Mouse (Mus musculus): ENCODE data around the gene Rftn1.

Gene Rftn1

GRCm38 (mm10) chr17:50201828-50202445, 11.5 kb upstream of the Rftn1 start:
- no peak for DNase-seq (ENCODE audit: low read depth)

DNA sequence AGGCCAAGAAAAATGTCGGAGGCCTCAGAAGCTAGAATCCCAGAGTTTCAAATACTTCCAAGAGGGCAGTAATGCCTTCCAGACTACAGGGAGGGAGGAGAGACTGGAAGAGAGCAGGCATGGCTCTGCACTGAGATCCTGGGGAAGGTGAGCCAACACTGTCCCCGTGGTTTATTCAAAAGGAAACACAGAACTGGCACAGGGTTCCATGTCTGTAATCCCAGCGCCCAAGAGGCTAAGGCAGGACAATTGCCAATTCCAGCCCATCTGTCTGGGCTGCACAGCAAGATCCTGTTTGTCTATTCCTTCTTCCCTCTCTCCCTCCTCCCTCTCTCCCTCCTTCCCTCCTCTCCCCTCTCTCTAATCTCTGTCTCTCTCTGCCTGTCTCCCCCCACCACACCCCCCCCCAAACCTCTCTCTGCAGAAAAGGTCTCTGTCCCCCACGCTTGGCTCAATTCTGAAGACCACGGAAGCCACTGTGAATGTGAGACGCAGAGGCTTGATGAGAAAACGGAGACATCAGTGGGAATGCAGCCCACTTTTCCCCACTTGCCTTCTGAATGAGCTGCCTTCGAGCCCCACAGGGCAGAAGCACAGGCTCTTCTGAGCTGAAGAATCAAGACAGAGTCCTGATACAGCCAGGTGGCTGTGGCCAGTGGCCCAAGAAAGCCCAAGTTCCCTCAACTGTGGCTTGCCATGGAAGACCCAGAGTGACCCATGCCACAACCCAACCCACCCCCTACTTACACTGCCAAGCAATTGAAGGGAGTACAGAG, 8.8 kb upstream of the Rftn1 start:
- DNase-seq (ENCODE audit: low read depth) = no peak

GRCm38 (mm10) chr17:50197572-50197971, 7.1 kb upstream of the Rftn1 start:
- no peak for DNase-seq (ENCODE audit: low read depth)

DNA sequence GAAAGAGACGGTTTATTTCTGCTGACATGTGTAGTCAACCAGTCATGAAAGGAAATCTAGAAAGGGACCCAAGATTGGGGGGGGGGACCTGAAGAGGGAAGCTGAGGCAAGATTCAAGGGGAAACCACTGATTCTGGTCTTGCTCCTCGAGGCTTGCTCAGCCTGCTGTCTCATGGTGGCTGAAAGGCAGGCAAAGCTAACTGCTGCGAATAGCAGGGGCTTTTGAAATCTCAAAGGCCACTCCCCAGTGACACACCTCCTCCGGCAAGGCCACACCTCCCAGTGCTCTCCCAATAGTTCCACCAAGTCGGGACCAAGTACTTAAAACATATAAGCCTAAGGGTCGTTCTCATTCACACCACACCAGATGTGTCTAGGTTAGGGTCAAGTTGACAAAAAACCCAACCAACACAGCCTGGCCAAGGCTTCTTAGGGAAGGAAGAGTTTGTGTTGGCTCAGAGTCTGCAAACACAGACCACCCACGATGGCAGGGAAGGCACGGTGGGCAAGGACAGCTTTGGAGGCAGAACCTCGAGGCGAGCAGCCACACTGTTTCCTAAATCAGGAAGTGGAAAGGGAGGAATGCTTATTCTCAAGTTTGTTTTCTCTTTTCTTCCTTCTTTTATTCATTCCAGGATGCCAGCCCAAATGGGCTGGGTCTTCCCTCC, 5.7 kb upstream of the Rftn1 start:
- DNase-seq (ENCODE audit: low read depth) = no peak

GRCm38 (mm10) chr17:50195399-50195798, 4.9 kb upstream of the Rftn1 start:
- no peak for DNase-seq (ENCODE audit: low read depth)

GRCm38 (mm10) chr17:50194541-50194940, 4.1 kb upstream of the Rftn1 start:
- no peak for DNase-seq (ENCODE audit: low read depth)

DNA sequence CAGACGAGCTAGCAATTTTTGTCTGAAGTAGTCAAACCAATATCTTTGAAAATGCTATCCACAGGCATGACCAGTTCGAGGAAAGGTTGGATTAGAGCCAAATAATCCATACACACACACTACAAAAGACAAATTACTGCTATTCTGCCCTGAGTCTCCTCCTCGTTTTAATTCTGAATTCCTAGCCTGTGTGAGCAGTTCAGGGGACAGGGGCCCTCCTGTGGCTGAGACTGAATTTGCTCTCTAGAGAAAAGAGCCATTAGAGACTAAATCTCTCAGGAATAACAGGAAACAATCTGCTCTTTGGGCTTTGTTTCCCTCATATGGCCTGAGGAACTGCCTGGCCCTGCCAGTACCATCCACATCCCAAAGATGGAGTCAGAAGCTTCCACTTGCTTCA, 3.2 kb upstream of the Rftn1 start:
- DNase-seq (ENCODE audit: low read depth) = peak; percentile 42

DNA sequence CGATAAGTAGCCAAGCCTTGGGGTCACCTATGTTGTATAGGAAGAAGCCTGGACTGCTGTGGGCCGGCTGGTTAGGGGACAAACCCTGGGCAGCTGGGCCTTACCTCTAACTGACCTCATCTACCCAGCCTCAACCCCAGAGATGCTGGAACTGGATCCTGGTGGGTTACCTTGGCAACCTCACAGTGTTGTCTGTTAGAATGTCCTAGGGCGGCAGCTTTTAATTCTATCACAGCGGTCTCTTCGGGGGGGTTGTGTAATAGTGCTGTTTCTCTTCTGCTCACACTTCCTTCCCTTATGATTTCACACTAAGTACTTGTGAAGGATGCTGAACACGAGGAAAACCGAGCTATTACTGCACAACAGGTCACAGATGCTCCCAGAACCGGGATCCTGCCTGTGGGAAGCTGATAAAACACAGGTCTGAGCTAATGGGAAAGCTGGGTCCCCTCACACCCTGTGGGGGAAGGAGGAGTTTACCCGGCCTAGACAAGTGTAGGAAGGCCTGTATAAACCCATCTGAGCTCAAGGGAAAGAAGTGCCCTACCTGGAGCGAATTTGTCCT, 2.0 kb upstream of the Rftn1 start:
- DNase-seq (ENCODE audit: low read depth) = no peak

GRCm38 (mm10) chr17:50191318-50191957, 964 bp upstream of the Rftn1 start:
- DNase-seq (ENCODE audit: low read depth) = no peak

- peak; percentile 84 for DNase-seq (ENCODE audit: low read depth)
Observed at GRCm38 (mm10) chr17:50189381-50190012, 977 bp downstream of the Rftn1 start.

DNA sequence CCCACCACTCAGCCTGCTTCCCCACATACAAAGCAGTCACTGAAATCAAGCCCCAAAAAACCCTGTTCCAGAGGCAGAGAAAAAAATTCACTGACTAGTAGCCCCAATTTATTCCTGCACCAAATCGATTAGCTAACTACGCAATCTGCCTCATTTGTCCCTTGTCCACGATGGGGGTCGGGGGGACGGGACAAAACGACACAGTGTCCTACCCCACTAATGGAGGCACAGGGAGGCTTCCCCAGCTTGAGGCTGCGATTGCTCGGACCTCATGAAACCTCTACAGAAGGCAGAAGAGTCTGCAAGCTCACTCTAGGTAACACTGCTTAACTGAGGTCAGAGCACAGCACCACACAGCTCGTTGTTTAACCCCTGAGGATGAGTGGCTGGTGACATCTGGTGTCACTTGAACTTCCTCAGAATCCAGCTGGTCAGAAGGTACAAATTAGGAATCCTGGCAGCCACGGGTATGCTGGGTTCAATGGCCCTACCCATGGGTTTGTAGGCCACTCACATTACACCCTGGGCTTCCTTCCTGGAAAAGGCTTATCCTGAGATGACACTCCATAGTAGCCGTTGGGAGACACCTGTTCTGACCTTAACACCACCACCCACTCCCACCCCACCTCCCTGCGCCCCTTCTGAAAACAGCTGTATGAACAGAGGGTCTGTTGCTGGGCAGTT, 1.7 kb downstream of the Rftn1 start:
- DNase-seq (ENCODE audit: low read depth) = peak; percentile 27

DNA sequence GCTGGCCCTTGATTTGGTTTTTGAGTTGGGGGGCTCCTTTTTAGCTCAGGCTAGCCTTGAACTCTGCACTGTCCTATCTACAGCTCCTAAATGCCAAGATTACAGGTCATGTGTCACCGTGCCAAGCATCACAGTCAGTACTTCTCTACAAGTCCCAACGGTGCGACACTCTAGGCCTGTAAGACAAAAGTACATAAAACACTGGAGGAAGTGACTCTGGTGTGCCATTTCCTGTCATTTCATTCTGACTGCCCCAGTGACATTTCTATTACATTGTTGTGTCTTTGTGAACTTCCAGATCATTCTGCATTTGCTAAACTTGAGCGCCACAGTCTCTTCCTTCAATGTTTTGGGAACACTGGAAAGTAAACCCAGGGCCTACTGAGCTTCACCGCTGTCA, 4.9 kb downstream of the Rftn1 start:
- peak; percentile 73 for DNase-seq (ENCODE audit: low read depth)

DNA sequence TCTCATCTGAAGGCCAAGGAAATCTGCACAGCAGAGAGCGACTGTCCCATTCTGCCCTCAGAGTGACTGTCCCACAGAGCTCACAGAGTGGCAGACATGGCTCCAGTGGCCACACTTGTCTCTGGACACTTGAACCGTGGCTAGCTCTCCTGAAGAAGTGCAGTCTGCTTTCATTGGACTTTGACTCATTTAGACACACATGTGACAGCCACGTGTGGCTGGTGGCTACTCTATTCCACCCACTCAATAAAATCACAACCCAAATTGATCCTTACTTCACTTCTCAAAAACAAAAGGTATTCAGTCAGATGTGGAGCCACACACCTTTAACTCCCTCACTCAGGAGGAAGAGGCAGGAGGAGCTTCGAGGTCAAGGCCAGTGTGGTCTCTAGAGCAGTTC, 5.4 kb downstream of the Rftn1 start:
- no peak for DNase-seq (ENCODE audit: low read depth)

GRCm38 (mm10) chr17:50184217-50185038, 6.0 kb downstream of the Rftn1 start:
- DNase-seq (ENCODE audit: low read depth) = no peak

DNA sequence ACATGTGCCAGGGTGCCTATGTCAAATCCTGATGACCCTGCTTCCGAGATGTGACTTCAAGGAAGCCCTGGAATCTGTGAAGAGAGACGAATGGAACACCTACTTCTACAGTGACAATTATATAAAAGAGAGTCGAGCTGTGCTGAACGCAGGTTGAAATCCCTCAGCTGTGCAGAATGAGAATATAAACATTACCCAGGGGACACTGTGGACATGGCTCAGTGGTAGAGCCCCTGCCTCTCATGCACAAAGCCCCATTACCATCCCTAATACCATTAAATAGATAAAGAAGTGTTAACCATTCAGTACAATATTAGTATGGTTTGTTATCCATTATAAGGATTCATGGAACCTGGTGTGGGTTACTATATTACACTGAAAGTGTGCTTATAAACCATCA, 7.2 kb downstream of the Rftn1 start:
- DNase-seq (ENCODE audit: low read depth) = no peak

- DNase-seq (ENCODE audit: low read depth) = no peak
Observed at GRCm38 (mm10) chr17:50182542-50182951, 7.9 kb downstream of the Rftn1 start.

DNA sequence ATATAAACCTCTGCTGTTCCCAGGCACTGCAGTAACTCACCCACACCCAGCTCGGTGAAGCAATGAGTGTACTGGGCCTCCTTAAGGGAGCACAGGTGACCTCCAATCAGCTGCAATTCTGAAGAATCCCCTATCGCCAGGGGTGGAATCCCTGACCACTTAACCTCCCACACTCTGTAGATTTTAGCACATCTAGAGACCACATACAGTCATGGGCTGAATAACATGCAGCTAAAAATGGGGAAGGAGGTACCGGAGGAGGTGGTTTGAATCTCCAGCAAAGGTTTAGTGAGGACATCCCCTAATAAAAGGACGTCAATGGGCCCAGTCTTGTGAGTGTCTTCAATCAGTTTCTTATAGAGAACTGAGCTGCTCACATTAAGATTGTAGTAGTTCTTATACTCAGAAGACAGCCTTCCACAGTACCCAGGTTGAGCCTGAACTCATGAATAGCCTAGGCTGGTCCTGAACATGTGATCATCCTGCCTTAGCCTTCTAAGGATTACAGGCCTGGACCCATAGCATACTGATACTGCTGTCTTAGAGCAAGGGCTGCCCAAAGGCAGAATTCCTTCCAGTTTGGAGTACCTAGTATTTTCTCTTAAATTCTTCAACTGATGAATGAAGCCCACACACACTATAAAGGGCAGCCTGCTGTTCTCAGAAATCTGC, 9.4 kb downstream of the Rftn1 start:
- DNase-seq (ENCODE audit: low read depth) = no peak

DNA sequence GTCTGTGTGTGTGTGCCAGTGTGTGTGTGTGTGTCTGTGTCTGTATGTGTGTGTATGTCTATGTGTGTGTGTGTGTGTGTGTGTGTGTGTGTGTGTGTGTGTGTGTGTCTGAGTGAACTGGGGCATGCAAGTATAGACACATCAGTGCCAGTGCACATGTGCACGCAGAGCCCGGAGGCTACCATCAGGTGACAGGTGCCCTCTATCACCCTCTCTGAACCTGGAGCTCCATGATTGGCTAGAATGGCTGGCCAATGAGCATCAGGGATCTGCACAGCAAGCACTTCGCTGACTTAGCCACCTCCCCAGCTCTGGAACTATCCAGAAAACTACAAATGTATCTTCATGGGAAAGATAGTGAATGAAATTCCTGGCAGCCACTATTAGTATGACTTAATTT, 16.7 kb downstream of the Rftn1 start:
- DNase-seq (ENCODE audit: low read depth) = no peak

- DNase-seq (ENCODE audit: low read depth) = no peak
Observed at GRCm38 (mm10) chr17:50173368-50173767, 17.1 kb downstream of the Rftn1 start.

- DNase-seq (ENCODE audit: low read depth) = no peak
Observed at GRCm38 (mm10) chr17:50172795-50173194, 17.7 kb downstream of the Rftn1 start.
